In genomic region chr5:132007907-132008306, GRCm38 (mm10) we compare ENCODE assay signal across 18 mouse cellular contexts.
A peak's percentile ranks its signal among the peaks of the same experiment; 100 is the strongest.
DNase-seq lines count a peak whose midpoint lies in the region; TF ChIP-seq lines count a peak whose summit lies in the region.
"Had no signal": no experiment of that assay in that cellular context is flagged by ENCODE, and none has a peak within 500 bp of the region (broad histone marks: within the 10 kb centered on the region; RNA-seq: fewer than 3 reads in every experiment).

No protein-coding gene starts in this region.

- peak overlapping the region; percentile 52; the same call in 1 of the 2 replicates for H3K27ac ChIP-seq in embryonic fibroblast, embryonic 13.5 days (ENCODE audit: insufficient read depth, low read length)
- H3K27ac ChIP-seq: embryonic facial prominence, embryonic 10.5 days; embryonic facial prominence, embryonic 12.5 days; forebrain, embryonic 12.5 days had no signal

- H3K4me1 ChIP-seq in embryonic fibroblast, embryonic 13.5 days (ENCODE audit: control insufficient read depth, insufficient read depth, low read length), result no peaks in the 10 kb centered on the region
- H3K4me1 ChIP-seq: embryonic facial prominence, embryonic 12.5 days had no signal

- peak; percentile 45 for DNase-seq in heart, adult 11 months
- DNase-seq in heart, adult 18-20 months, result no peak
- DNase-seq in retina, postnatal 1 day, result peak; percentile 70
- DNase-seq in gastrocnemius, postnatal 36 days, result no peak
- DNase-seq in left cerebral cortex, adult 8-10 months (ENCODE audit: low spot score in 2 of 2), result no peak
- DNase-seq: adrenal gland, adult 2 months; adrenal gland, postnatal 10 days; adrenal gland, postnatal 25 days; cerebellum, adult 11-12 months; cerebellum, adult 2 months; cerebellum, adult 9-10 months; cerebellum, postnatal 10 days; cerebellum, postnatal 25 days had no signal

- no peak for TF ChIP-seq POLR2A in embryonic fibroblast, embryonic 13.5 days (IDR thresholded peaks at IDR 0.05; ENCODE audit: low read depth, low read length)

- TF ChIP-seq CTCF in embryonic fibroblast, embryonic 13.5 days (IDR thresholded peaks at IDR 0.05; ENCODE audit: borderline replicate concordance, insufficient read depth, low read length), result no peak

- no peak overlapping the region for H3K4me3 ChIP-seq in embryonic fibroblast, embryonic 13.5 days (ENCODE audit: insufficient read depth, low read length)
- H3K4me3 ChIP-seq: embryonic facial prominence, embryonic 10.5 days; embryonic facial prominence, embryonic 12.5 days; erythroblast, embryonic 14.5 days; forebrain, embryonic 12.5 days had no signal

- intact Hi-C loops in gastrocnemius, postnatal 36 days (cut with DNase I), result no loop called here

Comparison
In these comparisons a context has a peak if more than half of its experiments do, and no peak if none do; other contexts are left out.
1. DNase-seq: peak in heart, adult 11 months (single experiment) and retina, postnatal 1 day (single experiment); none in heart, adult 18-20 months (0 of 2), gastrocnemius, postnatal 36 days (0 of 2) and left cerebral cortex, adult 8-10 months (0 of 2).